Mouse (Mus musculus) bone marrow macrophage, adult 2 months (primary cell): ENCODE measurements around the gene Gatad1. TPM values are rescaled to one million over a fixed set of nuclear protein-coding genes. Genes with fewer than 3 reads are reported as not detected.
A peak's percentile ranks its signal among the peaks of the same experiment; 100 is the strongest.
"Not testable (repeated sequence)": the region's sequence is repeated elsewhere in the genome, so short reads cannot be mapped to it uniquely, and the experiment has no call there.

ENCODE experiments used
- H3K27ac ChIP-seq: 2 replicates; pipeline ENCODE4 v1.5.1; 2012; ENCODE audit warnings: low read depth, low read length; ENCODE audit not compliant: insufficient read depth
- H3K4me1 ChIP-seq: 2 replicates; pipeline ENCODE4 v1.6.1; 2012; ENCODE audit warnings: low read length; ENCODE audit not compliant: control insufficient read depth, insufficient read depth
- H3K4me3 ChIP-seq: 2 replicates; pipeline ENCODE4 v1.5.1; 2012; ENCODE audit warnings: mild to moderate bottlenecking, low read length, moderate library complexity; ENCODE audit not compliant: insufficient read depth
- CTCF ChIP-seq: IDR thresholded peaks from 2 replicates; pipeline ENCODE4 v1.5.1; 2012; ENCODE audit warnings: low read depth, mild to moderate bottlenecking, low read length, moderate library complexity
- POLR2A ChIP-seq: IDR thresholded peaks from 2 replicates; pipeline ENCODE4 v1.6.1; 2012; ENCODE audit warnings: mild to moderate bottlenecking, low read depth, low read length, borderline replicate concordance
- polyA plus RNA-seq: library from polyadenylated mRNA; stranded (reverse); fragments of >200 nt; gene quantifications from 2 replicates; pipeline ENCODE4 v1.2.4, GENCODE M21; 2012; ENCODE audit not compliant: missing spikeins, insufficient read depth, insufficient read length

Gene Gatad1
- polyA plus RNA-seq, 1 experiment: 76.2 TPM

- Histone ChIP-seq H3K4me3 (no peak overlapping the region), H3K27ac (no peak overlapping the region), H3K4me1 (peaks cover 2% of the 10 kb centered on the region)
- TF ChIP-seq CTCF: no peak
Measured at GRCm38 (mm10) chr5:3645326-3645725, 11.7 kb downstream of the Gatad1 start.

- H3K27ac ChIP-seq: no peak overlapping the region
- H3K4me3 ChIP-seq: no peak overlapping the region
- H3K4me1 ChIP-seq: peaks cover 2% of the 10 kb centered on the region
- TF ChIP-seq POLR2A (no peak), CTCF (no peak)
Measured at GRCm38 (mm10) chr5:3644621-3645020, 12.4 kb downstream of the Gatad1 start.

- TF ChIP-seq CTCF (no peak), POLR2A (no peak)
- Histone ChIP-seq H3K4me1 (no peaks in the 10 kb centered on the region), H3K4me3 (no peak overlapping the region), H3K27ac (no peak overlapping the region)
Measured at GRCm38 (mm10) chr5:3635286-3635685, 21.7 kb downstream of the Gatad1 start.

- Histone ChIP-seq H3K4me1 (no peaks in the 10 kb centered on the region), H3K4me3 (no peak overlapping the region), H3K27ac (no peak overlapping the region)
- TF ChIP-seq POLR2A (no peak), CTCF (peak; percentile 84)
Measured at GRCm38 (mm10) chr5:3633951-3634350, 23.0 kb downstream of the Gatad1 start.

GRCm38 (mm10) chr5:3633315-3633714 is 23.7 kb downstream of the Gatad1 start:
- TF ChIP-seq CTCF (no peak), POLR2A (no peak)
- H3K4me3 ChIP-seq: no peak overlapping the region
- H3K27ac ChIP-seq: no peak overlapping the region
- H3K4me1 ChIP-seq: no peaks in the 10 kb centered on the region

- no peak for TF ChIP-seq CTCF
- no peak for TF ChIP-seq POLR2A
- Histone ChIP-seq H3K4me1 (no peaks in the 10 kb centered on the region), H3K4me3 (no peak overlapping the region)
Measured at GRCm38 (mm10) chr5:3632285-3632684, 24.7 kb downstream of the Gatad1 start.

GRCm38 (mm10) chr5:3631512-3632271 is 25.3 kb downstream of the Gatad1 start:
- TF ChIP-seq POLR2A (no peak), CTCF (no peak)
- no peak overlapping the region for H3K4me3 ChIP-seq

More at GRCm38 (mm10) chr5:3632285-3632684, 24.7 kb downstream of the Gatad1 start:
- H3K27ac ChIP-seq: no peak overlapping the region

GRCm38 (mm10) chr5:3630055-3630454 is 26.9 kb downstream of the Gatad1 start:
- Histone ChIP-seq H3K4me3 (no peak overlapping the region), H3K4me1 (no peaks in the 10 kb centered on the region), H3K27ac (no peak overlapping the region)
- no peak for TF ChIP-seq CTCF
- no peak for TF ChIP-seq POLR2A

More at GRCm38 (mm10) chr5:3631512-3632271, 25.3 kb downstream of the Gatad1 start:
- Histone ChIP-seq H3K4me1 (no peaks in the 10 kb centered on the region), H3K27ac (no peak overlapping the region)

GRCm38 (mm10) chr5:3620486-3620885 is 36.5 kb downstream of the Gatad1 start:
- Histone ChIP-seq H3K27ac (no peak overlapping the region), H3K4me3 (no peak overlapping the region), H3K4me1 (peaks cover 7% of the 10 kb centered on the region)
- TF ChIP-seq CTCF (no peak), POLR2A (no peak)

GRCm38 (mm10) chr5:3611835-3612234 is 45.1 kb downstream of the Gatad1 start:
- not testable (repeated sequence) for H3K27ac ChIP-seq, H3K4me3 ChIP-seq, H3K4me1 ChIP-seq
